Mouse (Mus musculus): ENCODE results near the gene Kif21b.

DNA sequence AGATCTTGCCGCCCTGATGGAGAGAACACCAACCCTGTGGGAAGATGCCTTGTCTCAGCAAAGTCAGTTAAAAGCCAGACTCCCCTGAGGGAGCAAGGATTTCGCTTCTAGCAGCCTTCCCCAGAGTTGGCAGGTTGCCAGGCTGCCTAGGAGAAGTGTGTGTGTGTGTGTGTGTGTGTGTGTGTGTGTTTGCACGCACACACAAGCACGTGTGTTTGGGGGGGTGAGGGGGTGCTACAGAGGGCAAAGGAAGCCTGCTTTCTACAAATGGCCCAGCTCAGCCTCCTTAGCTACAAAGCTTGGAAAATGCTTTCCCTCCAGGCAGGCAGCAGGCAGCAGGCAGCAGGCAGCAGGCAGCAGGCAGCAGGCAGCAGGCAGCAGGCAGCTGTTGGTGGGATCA, 6.4 kb downstream of the Kif21b start:
- TF ChIP-seq EP300 (IDR thresholded peaks at IDR 0.05; ENCODE audit: low read depth) (no peak), CTCF (IDR thresholded peaks at IDR 0.05; ENCODE audit: low read depth) (no peak)

Data from liver, embryonic 14.5 days (tissue).